Mouse (Mus musculus): ENCODE data around the gene Nipsnap2.
A peak's percentile ranks its signal among the peaks of the same experiment; 100 is the strongest.
"Not testable (repeated sequence)": the region's sequence is repeated elsewhere in the genome, so short reads cannot be mapped to it uniquely, and the experiment has no call there.

The Nipsnap2 gene

DNA sequence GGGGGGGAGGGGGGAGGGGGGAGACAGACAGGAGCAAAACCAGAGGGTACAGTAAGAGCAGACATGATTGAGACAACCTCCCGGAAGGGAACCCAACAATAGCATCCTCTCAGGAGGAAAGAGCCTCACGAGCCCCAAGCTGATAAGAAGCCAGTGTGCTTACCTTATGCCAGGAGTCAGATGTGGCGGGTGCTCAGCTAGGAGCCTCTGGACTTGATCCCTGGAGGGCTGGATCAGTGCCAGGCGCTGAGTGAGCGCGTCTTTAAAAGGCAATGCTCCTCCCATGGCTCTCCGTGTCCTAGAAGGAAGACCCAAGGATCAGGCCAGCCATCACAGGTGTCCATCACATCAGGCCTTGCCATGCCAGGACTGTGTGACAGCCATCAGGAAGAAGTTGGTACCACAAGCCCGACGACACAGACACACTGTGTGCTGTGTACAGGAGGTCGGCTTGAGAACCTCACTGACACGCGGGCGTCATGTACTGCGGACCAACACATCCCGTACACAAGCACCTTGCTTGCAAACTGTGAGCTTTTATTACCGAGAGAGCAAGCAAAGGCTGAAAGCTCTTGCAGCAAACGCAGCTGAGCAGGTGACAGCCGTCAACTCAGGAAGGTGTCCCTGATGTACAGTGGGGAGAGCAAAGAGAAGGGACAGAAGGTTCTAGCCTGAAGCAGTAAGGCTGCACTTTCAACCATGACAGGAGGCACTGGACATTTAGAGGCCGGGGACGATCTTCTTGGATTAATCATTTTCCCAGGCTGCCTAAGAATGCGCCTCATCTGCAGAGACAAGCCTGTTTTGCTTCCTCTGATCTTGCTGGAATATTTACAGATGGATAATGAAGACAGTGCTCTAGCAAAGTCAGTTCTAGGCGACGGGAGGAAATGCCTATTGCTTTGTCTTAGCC lies 45.8 kb downstream of the Nipsnap2 start:
- peak; percentile 80 for DNase-seq

GRCm38 (mm10) chr5:129772433-129772832 lies 47.6 kb downstream of the Nipsnap2 start:
- no peak for DNase-seq

DNA sequence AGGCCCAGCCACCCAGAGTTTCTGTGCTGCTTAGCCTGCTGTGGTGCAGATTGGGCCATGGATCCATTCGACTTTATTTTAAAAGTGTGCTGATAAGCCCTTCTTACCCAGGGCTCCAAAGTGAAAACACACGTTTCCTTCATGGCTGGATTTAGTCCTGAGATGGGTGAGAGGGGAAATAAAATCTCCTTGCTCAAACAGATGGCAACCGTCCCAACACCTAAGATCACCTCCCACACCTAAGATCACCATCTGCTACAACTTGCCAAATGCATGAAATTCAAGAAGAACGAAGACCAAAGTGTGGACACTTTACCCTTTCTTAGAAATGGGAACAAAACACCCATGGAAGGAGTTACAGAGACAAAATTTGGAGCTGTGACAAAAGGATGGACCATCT lies 48.5 kb downstream of the Nipsnap2 start:
- not testable (repeated sequence) for DNase-seq

DNA sequence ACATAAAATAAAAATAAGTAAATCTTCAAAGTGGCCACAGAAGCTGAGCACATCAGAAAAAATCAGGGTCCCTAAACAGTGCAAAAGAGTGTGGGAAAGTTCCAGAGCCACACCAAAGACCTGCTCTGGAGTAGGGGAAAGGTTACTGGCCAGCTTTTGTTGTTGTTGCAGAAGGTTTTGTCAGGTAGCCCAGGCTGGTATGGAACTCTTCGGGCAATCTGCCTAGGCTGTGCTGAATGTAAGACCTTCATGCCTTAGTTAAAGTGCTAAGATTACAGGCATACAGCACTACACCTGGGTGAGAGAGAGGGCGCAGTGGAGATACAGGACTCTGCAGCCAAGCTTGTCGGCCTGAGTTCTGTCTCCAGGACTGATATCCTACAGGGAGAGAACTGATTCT lies 49.8 kb downstream of the Nipsnap2 start:
- DNase-seq, result no peak

GRCm38 (mm10) chr5:129778348-129778995 lies 53.6 kb downstream of the Nipsnap2 start:
- DNase-seq, result no peak

DNA sequence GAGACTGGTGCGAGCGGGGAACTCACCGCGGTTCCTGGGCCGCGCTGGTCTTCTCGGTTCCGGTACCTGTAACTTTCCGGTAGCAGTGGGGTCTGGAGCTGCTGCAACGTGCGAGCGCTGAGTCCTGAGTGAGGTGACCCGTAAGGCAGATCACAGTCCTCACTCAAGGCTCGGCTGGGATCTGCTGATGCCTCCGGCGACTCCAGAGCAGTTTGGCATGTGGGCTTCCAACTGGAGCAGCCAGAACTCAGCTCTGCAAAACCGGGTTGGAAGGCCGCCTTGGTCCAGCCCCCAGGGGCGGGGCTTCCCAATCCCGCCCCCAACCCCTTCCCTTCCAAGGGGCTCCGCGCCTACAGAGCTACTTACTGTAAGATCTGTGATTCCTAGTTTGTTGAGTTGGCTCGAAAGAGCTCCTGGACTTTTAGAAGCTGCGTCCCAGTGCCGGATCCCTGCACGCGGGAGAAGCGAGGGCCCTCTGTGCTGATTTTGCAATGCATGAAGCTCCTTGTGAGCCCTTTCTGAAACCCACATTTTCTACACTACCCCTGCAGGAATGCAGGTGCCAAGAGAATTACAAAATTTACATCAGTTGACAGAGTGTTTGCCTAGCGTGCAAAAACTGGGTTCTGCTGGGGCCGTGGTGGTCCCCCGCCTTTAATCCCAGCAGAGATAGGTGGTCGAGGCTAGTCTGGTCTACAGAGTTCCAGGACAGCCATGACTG lies 54.3 kb downstream of the Nipsnap2 start:
- DNase-seq, result peak; percentile 83

GRCm38 (mm10) chr5:129780131-129780530 lies 55.3 kb downstream of the Nipsnap2 start:
- no peak for DNase-seq

- no peak for DNase-seq
These were observed 57.3 kb downstream of the Nipsnap2 start for GRCm38 (mm10) chr5:129782211-129782610.

GRCm38 (mm10) chr5:129785235-129785870 lies 60.5 kb downstream of the Nipsnap2 start:
- DNase-seq, result no peak

DNA sequence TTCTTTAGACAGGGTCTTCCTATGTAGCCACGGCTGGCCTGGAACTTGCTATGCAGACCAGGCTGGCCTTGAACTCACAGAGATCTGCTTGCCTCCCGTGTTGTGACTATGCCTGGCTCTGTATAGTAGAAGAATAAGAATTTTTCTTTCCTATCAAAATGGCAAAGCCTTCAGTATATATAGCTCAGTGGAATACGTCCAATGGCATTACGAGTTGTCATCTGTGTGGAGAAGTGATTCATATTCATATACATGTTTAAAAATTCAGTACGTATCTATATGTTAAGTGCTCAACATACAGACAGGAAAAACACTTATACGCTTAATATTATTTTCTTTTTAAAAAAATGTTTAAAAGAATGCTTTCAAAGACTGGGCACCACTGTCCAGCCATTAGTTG lies 61.3 kb downstream of the Nipsnap2 start:
- DNase-seq, result no peak

DNA sequence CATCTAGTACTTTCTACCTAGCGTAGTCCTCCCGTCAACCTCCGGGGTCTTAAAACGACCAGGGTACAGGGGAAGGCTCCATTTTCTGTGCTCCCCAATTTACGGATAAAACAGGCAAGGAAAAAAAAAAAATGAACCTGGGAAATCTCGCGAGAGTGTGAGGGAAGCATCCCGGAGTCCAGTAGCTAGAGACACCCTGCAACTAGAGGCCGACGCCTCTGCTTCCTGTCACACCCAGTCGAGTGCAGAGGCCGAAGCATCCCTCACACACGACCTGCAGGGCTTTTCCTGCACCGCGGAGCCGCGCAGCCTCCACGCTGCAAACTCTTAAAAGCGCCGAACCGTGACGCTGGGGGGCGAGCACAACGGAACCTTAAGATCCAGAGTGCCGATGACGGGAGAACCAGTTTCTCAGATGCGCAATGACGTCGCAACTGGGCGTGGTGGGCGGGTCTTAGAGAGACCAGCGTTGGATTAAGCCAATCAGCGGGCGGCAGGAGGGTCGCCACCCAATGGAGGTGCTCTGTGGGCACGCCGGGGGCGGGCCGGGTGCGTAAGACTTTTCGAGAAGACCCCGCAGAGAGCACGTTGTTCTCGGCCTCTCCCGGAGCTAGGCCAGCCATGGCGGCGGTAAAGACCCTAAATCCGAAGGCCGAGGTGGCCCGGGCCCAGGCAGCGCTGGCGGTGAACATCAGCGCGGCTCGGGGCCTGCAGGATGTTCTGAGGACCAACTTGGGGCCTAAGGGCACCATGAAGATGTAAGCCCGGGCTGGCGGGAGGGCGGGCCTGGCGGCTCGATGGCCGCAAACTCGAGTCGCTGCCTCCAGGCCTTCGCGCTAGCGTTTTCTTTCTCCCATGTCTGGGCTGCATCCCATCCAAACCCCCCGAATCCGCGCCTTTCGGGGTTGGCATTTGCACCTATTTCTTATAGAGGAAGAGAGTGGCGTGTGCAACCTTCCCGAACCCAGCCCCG lies 62.2 kb downstream of the Nipsnap2 start, which contains the start of gene Psph:
TSS of gene Psph (minus strand) at position 632 of the 973 bp plus-strand sequence.
- DNase-seq, result peak; percentile 97

DNA sequence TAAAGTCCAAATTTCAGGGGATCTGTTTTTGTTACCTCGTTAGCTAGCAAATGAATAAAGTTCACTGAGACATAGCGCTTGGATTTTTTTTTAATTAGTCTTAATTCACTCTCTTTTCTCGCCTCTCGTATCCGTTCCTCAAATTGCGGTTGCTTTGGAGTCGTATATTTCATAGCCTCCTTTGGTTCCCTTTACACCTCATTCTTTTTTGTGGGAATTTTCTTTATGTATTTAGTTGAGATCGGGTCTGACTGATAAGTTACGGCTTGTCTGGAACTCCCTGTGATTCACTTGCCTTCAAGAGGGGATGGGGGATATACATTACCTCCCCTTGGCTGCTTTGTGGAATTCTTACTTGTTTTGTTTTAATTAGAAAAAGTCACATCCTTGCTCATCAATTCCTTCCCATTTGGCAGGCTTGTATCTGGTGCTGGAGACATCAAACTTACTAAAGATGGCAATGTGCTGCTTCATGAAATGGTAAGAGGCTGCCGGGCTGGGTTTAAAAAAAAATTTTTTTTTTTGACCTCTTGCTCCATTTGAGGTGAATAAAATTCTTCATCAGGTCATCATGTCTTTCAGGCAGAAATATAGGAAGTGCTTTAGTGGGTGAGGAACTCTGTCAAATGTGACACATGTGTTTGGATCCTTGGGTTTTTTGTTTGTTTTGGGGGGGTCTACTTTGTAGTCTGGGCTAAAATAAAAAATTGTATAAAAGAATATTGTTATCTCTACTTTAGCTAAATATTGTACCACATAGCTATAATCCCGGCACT lies 63.1 kb downstream of the Nipsnap2 start:
- DNase-seq, result no peak

- not testable (repeated sequence) for DNase-seq
These were observed 65.7 kb downstream of the Nipsnap2 start for GRCm38 (mm10) chr5:129790591-129790990.

Data from kidney, adult 11 months (tissue).